Mouse (Mus musculus) cerebellum, postnatal 10 days (tissue): ENCODE data around the gene Fignl1.

ENCODE experiments used
- DNase-seq, 2 experiments: peaks; one replicate each; pipeline ENCODE4 v3.0.0; 2021; ENCODE audit warnings: mixed read lengths in 2 of 2

Fignl1 gene

DNA sequence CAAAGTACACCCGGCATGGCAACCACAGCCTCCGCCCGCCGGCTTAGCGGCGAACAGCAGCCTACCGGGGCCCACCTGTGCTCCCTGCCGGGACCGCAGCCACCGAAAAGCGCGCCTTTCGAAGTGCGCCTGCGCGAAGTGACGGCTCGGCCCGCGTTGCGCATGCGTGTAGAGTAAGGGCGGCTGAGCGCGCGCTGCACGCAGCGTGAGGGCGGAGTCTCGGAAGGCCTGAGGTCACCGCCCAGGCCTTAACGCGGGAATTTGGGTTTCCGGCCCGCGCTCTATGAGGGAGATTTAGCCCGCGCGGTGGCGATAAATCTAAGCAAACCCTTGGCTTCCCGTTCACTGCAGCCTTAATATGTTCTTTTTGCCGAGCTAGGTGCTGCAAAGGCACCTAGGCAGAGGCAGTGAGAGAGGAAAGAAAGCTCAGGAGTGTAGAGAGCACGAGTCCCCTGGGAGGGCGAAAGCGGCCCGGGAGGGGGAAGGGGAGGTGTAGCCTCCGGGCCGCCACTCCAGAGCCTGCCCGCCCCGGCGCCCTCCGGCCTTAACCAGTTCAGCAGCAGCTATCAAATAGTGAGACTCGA, at the start of gene Fignl1:
Fignl1 (minus strand) TSS at position 143 of the 584 bp plus-strand sequence.
- DNase-seq, result peak; percentile 98

DNA sequence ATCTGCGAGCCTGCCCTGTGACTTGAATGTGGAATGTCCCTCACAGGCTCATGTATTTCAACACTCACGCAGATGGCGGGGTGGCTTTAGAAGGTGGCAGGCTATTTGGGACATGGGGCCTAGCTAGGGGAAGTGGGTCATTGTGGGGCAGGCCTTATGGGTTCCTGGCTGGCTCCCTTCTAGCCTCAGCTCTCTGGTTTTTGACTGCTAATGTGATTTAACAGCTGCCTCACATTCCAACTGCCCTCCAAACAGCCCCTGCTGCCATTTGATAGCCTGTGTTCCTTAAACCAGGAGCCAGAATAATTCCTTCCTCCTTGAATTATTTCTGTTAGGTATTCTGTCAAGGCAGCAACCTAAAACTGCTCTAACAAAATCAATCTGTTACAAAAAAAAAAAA, 48.2 kb upstream of the Fignl1 start:
- no peak for DNase-seq

DNA sequence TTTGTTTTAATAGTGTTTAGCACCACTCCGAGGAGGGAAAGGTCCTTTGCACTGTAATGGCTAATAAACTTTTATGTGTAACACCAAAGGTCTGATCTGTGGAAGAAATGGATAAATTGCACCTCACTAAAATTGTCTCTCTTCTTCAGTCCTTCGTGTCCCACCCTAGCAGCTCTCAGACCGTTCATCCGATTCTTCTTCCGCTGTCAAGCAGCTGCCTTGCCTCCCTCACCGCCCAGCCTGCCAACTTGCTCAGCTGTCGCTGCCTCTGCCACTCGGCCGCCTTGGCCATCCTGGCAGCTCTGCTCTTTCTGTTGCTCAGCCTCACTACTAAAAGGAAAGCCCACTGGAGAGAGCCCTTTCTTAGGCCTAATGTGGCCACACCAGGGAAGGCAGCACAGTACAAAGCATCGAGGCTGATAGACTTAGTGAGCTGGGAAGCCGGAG, 46.9 kb upstream of the Fignl1 start:
- peak; percentile 84 to 89 for DNase-seq

DNA sequence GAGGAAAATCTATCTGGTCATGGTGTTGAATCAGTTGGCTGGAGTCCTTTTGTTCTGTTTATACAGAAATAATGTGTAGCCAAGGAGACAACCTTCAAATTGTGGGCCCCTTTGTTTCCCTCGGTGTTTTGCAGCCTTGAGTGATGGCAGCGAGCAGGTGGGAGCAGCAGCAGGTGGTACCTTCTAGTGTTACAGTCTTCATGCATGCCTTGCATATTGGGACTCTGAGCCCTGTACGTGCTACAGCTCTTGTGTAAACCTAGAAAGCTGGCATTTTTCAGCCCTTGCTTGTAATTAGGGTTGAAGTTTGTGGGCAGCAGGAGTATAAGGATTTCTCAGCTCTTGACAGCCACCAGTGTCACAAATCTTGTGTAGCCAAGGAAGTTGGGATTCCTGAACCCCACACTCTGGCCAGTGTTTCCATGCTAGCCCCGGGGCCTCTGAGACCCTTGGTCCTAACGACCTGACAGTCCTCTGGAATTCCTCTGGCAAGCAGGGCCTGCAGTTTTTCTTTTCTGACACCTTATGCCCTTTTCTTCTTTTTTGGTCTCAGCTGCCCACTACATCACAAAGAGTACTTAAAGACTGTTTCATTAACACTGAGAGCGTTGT, 46.4 kb upstream of the Fignl1 start:
- peak; percentile 11 to 19 for DNase-seq

DNA sequence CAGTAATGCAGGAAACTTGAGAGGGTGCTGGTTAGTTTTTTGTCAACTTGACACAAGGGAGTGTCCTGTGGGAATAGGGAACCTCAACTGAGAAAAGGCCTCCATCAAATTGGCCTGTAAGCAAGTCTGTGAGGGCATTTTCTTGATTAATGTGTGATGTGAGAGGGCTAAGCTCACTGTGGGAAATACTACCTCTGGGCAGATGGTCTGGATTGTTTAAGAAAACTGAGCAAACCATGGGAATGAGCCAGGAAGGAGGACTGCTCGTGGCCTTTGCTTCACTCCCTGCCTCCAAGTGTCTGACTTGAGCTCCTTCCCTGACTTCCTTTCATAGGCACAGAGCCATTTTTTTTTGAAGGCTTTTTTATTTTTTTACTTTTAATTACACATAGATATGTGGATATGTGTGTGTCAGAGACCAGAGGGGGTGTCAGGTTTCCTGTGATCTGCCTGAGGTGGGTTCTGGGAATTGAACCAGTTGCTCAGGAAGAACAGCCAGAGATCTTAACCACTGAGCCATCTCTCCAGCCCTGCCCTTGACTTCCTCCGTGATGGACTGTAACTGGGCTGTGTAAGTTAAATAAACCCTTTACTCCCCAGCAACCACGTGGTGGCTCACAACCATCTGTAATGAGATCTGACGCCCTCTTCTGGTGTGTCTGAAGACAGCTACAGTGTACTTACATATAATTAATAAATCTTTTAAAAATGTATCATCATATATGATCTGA, 45.1 kb upstream of the Fignl1 start:
- no peak for DNase-seq

DNA sequence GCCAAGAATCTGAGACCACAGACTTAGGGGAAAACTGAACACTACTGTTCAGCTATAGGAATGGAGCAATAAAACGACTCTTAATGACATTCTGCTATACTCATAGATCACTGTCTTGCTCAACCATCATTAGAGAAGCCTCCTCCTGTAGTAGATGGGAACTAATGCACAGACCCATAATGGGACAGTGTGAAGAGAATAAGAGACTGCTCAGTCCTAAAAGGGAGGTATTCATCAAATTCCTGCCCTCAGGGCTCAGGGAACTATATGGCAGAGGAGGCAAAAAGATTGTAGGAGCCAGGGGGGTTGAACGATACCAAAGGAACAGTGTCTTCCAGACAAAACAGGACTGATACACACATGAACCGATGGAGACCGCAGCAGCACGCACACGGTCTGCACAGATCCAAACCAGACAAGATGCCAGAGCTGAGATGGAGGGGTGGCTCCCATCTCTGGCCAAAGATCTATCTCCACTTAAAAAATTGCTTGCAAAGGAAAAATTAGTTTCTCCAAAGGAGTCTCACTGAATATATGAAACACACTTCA, 43.3 kb upstream of the Fignl1 start:
- no peak for DNase-seq

DNA sequence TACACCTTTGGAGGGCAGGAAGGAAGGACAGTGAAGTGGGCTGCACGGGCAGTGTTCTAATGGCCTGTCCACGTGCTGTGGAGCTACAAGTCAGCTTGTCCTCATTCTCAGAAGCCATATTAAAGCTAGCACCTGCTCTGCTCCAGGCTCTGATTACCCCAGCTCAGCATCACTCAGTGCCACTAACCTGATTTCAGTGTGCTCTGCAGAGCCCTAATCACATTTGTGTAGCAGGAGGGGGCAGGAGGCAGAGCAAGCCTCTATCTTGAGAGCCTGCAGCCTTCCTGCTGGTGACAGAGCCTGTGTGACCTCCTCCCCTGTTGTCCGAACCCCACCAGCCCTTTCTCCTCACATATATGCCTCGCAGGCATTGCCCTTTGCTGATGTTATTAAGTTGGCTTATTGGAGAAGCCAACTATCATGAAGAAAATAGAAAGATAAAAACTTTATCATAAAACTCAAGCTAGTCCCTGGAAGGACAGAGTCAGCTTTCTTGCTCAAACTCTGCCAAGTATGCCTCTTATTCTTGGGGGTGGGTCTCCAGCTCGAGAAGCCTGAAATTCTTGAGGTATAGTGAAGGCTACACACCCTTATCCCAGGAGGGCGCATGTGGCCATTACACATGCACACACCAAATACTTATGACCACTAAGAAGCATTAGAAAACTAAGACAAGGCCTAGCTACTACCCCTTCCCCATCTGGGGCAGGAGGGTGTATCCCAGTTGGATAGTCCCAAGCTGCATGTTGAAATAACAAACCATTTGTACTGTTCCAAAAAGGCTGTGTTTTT, 41.9 kb upstream of the Fignl1 start:
- DNase-seq, result no peak

DNA sequence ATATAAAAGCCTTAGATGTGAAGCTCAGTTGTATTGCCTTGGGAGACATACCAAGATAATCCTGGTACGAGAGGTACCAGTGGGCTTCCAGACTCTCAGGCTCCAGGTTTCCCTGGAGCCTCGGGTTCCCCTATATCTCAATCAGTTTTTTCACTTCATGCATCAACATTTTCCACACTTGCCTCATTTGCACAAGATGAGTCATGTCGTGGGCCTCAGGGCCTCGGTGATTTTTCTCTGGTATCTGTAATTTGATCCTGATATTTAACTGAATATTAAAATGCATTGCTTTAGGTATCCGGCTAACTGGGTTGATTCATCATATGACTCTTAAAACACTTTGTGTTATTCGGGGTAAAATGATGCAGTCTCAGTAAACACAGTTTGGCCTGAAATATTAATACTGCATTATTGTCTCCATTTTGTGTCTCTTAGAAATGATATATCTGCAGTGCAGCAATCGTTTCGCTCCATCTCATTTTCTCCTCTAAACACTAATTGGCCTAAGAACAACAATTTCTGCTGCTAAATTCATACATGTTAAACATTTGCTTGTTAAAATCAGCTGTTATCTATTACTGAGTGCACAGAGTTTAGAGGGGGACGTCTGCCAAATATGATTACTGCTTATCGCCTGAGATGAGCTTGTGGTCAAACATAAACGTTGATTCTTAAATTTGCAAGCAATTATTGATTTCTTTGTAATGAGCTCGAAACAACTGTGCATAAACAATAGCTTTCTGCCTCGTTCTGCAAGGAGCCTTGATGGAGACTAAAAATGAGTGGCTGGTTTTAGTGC, 41.0 kb upstream of the Fignl1 start:
- DNase-seq, result no peak

DNA sequence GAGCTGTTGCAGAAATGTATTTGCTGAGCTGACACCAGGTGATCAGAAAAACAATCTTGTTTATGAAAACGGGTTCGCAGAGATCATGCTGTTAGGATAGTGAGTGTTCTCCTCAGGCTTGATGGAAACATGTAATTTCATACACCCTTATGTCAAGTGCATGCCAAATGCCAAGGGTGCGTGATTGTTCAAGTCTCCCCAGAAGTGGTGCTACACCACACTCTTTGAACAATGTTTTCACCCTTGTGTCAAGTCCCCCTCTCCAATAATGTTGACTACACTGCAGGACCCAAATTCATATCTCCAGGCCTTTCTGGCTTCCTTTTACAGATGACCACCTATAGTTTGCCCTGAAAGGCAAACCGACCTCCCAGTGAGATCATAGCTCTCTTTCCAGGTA, 39.7 kb upstream of the Fignl1 start:
- DNase-seq, result no peak

DNA sequence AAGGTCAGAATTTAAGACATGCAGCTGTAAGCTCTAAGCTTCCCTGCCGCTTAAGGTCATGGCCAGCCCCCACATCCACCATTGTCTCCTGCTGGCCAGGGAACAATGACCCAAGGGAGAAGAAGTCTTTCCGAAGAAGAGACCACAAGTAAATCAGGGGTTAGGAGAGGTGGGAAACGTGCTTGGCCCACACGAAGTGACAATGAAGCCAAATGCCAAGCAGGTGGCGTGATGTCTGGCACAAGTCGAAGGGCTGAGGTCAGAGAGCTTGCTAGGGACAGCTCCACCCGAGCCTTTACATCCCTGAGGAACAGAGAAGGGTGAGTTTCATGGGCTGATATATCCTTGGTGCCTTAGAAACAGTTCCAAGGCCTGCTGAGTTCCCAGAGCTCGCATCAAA, 36.3 kb upstream of the Fignl1 start:
- DNase-seq, result peak in 1 of 2 experiments; percentile 30

DNA sequence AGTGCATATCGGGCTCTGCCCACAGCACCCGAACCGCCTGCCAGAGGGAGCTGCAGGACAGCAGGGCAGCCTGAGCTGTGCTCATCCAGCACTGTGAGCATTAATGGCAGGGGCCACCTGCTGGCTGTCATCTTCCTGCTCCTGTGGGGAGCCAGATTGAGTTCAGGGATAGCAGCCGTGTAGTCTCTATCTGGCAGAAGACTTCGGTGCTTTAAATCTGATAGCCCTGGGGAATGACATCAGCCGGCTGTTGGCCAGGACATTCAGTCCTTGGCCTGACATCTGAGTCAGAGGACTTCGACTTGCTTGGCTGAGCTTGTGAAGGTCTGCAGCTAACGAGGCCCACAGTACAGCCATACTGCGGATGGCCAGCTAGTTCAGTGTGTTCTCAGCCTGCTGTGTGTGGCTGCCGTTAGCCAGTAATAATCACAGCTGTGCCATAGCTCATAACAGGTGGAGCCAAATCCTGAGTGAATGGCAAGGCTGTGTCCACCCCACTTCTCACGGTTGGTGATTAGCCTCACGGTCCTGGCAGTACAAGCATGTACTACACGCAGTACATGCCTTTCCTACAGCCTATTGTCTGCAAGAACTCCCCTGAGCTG, 35.7 kb upstream of the Fignl1 start:
- DNase-seq, result peak; percentile 79 to 87

DNA sequence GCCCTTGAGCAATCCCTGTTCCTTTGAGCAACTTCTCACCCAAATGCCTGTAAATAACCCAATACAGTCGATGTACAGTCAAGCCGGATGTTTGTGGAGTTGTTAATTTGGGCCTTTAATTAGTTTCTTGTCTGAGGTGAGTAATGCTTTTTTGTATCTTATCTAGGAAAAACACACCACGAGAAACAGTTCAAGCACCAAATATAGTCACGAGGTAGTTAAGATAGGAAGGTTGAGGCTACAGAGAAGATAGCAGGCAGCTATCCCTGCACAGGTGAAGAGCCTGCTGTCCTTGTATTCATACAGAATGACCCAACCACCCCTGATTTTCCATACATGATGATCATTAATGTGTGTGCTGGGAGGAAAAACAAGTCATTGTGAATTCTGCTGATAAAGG, 32.8 kb upstream of the Fignl1 start:
- DNase-seq, result no peak

DNA sequence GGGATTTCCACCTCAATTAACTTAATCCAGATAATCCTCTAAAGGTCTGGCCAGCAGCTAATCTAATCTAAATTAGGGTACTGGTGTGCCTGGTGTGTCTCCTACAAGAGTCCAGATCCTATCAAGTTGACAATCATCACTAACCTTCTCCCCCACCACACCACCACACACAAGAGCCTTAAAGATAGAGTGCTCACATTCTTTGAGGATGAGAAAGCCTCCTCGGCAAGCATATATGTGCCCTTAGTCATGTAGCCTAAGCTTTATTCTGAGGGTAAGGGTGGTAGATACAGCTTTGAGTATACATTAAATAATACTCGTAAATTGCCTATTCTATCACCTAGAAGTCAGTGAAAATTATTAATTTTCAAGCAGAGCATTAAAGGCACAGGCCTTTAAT, 32.0 kb upstream of the Fignl1 start:
- DNase-seq, result no peak

DNA sequence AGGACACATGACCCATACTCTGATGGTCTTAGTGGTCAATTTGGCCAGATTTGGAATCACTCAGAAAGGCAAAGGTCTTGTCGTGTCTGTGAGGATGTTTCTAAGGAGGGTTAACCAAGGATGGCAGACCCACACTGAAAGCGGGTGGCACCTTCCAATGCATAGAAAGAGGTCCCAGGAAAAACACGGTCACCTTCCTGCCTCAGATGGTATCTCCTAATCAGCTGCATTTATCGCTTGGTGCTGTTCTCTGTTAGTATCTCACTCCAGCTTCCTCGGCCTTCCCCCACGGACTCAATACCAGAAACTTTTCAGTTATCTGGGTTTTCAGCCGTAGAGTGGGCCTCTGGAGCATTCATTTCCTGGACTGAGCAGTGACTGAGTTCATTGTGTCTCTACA, 31.1 kb upstream of the Fignl1 start:
- DNase-seq, result no peak

DNA sequence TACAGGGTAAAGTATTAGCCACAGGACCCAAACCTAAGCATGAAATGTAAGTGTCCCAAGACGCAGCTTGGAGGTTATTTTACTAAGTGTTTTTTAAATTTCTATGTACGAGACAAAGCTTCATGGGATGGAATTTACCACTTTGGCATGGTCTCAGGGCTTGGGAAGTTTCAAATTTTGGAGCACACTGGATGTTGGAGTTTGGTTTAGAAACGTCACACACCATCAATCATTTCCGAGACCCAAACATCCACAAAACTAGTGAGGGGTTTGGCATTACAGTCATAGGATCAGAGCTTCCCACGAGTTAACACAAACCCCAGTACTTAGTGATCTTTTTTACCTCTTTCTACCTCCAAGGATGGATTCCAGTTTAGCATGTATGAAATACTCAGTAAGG, 28.6 kb upstream of the Fignl1 start:
- DNase-seq, result no peak

DNA sequence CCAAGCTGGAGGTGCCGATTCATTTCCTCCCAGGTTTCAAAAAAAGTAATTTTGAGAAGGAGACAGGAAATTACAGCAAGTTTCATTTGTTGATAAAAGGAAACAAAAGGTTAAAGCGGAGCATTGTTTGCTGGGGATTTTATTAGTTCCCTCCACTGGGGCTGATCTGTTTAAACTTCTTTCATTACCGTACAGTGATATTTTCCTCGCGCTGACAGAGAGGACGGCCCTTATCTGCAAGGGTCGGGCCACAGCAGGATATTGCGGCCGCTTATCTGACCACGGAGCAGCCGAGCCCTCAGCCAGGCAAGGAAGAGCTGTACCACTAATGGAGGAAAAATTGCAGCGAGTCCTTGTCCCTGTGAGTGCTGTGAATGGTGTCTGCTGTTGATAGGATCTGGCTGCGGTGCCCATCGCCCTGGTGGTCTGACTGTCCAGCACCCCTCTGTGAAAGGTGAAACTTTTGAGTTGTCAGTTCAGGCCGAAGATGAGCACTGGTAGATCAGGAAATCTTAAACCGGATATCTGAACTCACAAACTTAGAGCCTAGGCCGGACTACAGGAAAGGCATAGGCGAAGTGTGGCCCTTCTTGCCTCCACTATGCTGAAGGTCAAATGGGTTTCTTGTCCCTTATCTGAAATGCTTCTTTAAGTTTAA, 28.1 kb upstream of the Fignl1 start:
- no peak for DNase-seq

DNA sequence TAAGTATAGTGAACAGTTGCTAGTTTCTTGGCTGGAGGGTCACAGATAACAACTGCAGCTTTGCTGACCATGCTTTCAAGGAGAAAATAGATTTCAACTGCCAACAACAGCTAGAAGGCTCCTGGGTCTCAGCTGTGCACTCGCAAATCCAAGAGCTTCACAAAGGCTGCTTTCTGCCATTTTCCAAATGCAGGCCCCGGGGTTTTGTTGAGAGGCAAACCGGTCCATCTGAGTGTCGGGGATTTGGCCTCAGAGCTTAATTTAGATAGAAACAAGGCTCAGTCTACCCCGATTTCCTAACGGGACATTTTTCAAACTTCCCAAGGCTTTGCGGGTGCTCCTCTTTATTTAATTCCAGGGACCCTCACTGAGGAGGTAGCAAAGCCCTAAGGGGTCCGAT, 27.5 kb upstream of the Fignl1 start:
- DNase-seq, result no peak

DNA sequence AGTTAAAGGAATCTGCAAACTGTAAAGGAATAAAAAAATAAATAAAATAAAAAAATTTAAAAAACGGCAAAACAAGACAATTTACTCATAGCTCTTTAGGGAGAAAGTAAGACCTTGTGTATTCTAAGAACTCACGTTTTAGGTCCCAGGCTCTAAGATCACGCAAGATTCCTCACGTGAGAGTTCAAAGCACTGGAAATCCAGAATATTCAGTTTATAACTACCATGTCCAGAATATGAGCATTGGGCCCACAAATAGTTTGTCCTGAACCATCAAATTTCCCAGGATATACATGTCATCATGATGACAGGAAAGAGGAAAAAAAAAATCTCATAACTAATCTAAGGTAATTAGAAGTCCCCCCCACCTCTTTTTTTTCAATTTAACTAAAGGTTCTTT, 27.0 kb upstream of the Fignl1 start:
- DNase-seq, result no peak

DNA sequence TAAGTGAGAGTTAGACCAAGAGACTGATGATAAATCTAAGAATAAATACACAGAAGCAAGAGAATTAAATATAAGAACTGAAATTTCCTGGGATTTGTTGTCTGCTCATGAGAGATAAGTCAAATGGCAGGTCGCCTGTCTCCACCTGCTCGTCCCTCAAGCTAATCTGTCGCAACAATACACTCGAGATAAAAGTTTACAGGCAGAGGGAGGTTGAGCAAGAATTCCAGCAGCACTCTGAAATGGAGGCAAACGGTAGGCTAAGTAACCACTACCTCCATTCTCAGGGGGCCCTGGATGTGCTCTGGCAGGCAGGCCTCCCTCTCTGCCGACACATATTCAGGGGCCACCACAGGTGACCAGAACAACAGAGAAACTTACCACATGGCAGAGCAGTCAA, 26.6 kb upstream of the Fignl1 start:
- DNase-seq, result no peak

DNA sequence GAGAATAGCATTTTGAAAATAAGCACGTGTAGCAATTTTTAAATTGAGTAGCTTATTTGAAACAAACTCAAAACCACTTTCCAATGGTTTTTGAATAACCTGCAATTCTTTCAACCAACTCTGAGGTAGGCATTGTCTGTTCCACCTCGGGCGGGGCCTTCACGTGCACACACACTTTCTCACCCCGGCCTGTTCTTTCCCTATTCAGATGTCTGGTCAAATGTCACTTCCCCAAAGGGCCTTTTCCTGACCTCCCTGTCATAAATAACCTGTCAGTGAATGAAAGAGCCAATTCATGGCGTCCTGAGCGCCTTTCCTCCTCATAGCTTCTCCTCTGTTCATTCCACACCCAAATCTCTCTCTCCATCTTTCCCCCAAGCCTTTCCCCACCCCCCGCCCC, 24.3 kb upstream of the Fignl1 start:
- DNase-seq, result no peak

DNA sequence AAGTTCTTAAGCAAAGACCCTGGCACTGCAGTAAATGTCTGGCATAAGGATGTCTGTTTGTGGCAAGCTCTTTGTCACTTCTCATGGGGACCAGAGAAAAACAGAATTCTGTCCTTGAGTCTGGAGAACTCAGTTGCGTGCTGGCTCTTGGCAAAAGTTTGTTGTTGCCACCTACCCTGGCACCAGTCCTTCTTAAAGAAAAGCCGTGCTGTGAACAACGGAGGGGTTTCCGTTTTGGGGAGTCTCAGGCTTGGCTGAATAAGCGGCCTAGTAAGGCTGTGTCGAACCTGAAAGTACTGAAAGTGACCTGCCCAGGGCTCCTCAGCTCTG, 24.0 kb upstream of the Fignl1 start:
- DNase-seq, result no peak
